Mouse (Mus musculus) CH12.LX (cell line): ENCODE results near the gene Smim27. TPM values are rescaled to one million over a fixed set of nuclear protein-coding genes. Genes with fewer than 3 reads are reported as not detected.

Experiments
- DNase-seq: peaks from one replicate; pipeline ENCODE4 v3.0.0-alpha.2; 2013; ENCODE audit errors: extremely low read depth
- H3K27ac ChIP-seq: 2 replicates; pipeline ENCODE4 v1.5.1; 2012; ENCODE audit warnings: low read depth, mild to moderate bottlenecking, control low read depth, moderate library complexity; ENCODE audit not compliant: insufficient read depth
- H3K27me3 ChIP-seq: replicated peaks from 2 replicates; pipeline ENCODE3; 2012; ENCODE audit warnings: inconsistent platforms
- H3K36me3 ChIP-seq, 2 experiments: replicated peaks in 1 of 2; 2 replicates each; pipeline versions ENCODE3 to v1.6.1; 2012; ENCODE audit warnings: inconsistent platforms in 1 of 2, low read length in 1 of 2, mild to moderate bottlenecking in 1 of 2, mixed read lengths in 1 of 2, moderate library complexity in 1 of 2; ENCODE audit not compliant: control insufficient read depth in 1 of 2, insufficient read depth in 1 of 2
- H3K4me1 ChIP-seq, 2 experiments: 2 replicates each; pipeline ENCODE4 v1.6.1; 2012; ENCODE audit warnings: inconsistent platforms in 1 of 2, moderate library complexity in 1 of 2; ENCODE audit not compliant: insufficient read depth in 2 of 2, control insufficient read depth in 1 of 2
- H3K4me2 ChIP-seq: 2 replicates; pipeline ENCODE4 v1.6.1; 2012; ENCODE audit warnings: low read depth, mild to moderate bottlenecking, control low read depth; ENCODE audit not compliant: poor library complexity, insufficient read depth, severe bottlenecking
- H3K4me3 ChIP-seq, 3 experiments: fragments of 150-350 bp in 1 of 3; sonication (generic) in 1 of 3; replicated peaks in 1 of 3; 2 replicates each; pipeline versions ENCODE3 to v1.5.1; 2011 to 2012; ENCODE audit warnings: low read depth in 2 of 3, low read length in 2 of 3, mild to moderate bottlenecking in 2 of 3, moderate library complexity in 2 of 3, control low read depth in 1 of 3, improper control_type of control experiment in 1 of 3, inconsistent platforms in 1 of 3, mixed read lengths in 1 of 3; ENCODE audit not compliant: poor library complexity in 1 of 3
- H3K79me2 ChIP-seq: replicated peaks from 2 replicates; pipeline ENCODE4 v1.6.1; 2012; ENCODE audit warnings: mild to moderate bottlenecking, moderate library complexity; ENCODE audit not compliant: control insufficient read depth, poor library complexity, insufficient read depth, severe bottlenecking; ENCODE audit errors: extremely low read depth
- H3K9ac ChIP-seq: 2 replicates; pipeline ENCODE4 v1.6.1; 2012; ENCODE audit warnings: low read depth, mild to moderate bottlenecking, control low read depth, moderate library complexity; ENCODE audit not compliant: insufficient read depth
- H3K9me3 ChIP-seq: replicated peaks from 2 replicates; pipeline ENCODE3; 2012; ENCODE audit warnings: low read length, inconsistent platforms, mixed read lengths
- CHD1 ChIP-seq: IDR thresholded peaks from 2 replicates; pipeline ENCODE4 v1.6.1; 2012; ENCODE audit warnings: low read depth, low read length, improper control_type of control experiment, inconsistent platforms
- CHD2 ChIP-seq: IDR thresholded peaks from 2 replicates; pipeline ENCODE4 v1.6.1; 2011; ENCODE audit warnings: low read length, improper control_type of control experiment
- CTCF ChIP-seq, 2 experiments: IDR thresholded peaks in 1 of 2; conservative IDR thresholded peaks in 1 of 2; 2 replicates each; pipeline ENCODE4 v1.5.1; 2011 to 2012; ENCODE audit warnings: low read depth in 2 of 2, low read length in 2 of 2, improper control_type of control experiment in 1 of 2, inconsistent platforms in 1 of 2, mild to moderate bottlenecking in 1 of 2, moderate library complexity in 1 of 2
- ELF1 ChIP-seq: IDR thresholded peaks from 2 replicates; pipeline ENCODE4 v1.6.1; 2014; ENCODE audit warnings: low read depth, mild to moderate bottlenecking, inconsistent platforms, low read length, improper control_type of control experiment
- EP300 ChIP-seq: IDR thresholded peaks from 2 replicates; pipeline ENCODE4 v1.6.1; 2011; ENCODE audit warnings: low read length, improper control_type of control experiment
- HCFC1 ChIP-seq: IDR thresholded peaks from 2 replicates; pipeline ENCODE4 v1.6.1; 2012; ENCODE audit warnings: low read depth, mild to moderate bottlenecking, inconsistent platforms, low read length, improper control_type of control experiment
- JUN ChIP-seq: IDR thresholded peaks from 2 replicates; pipeline ENCODE4 v1.6.1; 2011; ENCODE audit warnings: low read depth, mild to moderate bottlenecking, low read length, improper control_type of control experiment, moderate library complexity; ENCODE audit not compliant: insufficient read depth
- KAT2A ChIP-seq: IDR thresholded peaks from 2 replicates; pipeline ENCODE4 v1.6.1; 2012; ENCODE audit warnings: low read length, improper control_type of control experiment, inconsistent platforms; ENCODE audit not compliant: insufficient replicate concordance
- MAFK ChIP-seq: IDR thresholded peaks from 2 replicates; pipeline ENCODE4 v1.6.1; 2011; ENCODE audit warnings: low read length, improper control_type of control experiment; ENCODE audit not compliant: insufficient replicate concordance
- MAX ChIP-seq: IDR thresholded peaks from 2 replicates; pipeline ENCODE4 v1.6.1; 2011; ENCODE audit warnings: low read length, improper control_type of control experiment
- MEF2A ChIP-seq: IDR thresholded peaks from 2 replicates; pipeline ENCODE4 v1.6.1; 2014; ENCODE audit warnings: low read depth, mild to moderate bottlenecking, inconsistent platforms, low read length, improper control_type of control experiment, borderline replicate concordance
- MXI1 ChIP-seq: IDR thresholded peaks from 2 replicates; pipeline ENCODE4 v1.6.1; 2011; ENCODE audit warnings: mild to moderate bottlenecking, low read depth, low read length, improper control_type of control experiment
- MYC ChIP-seq: IDR thresholded peaks from 2 replicates; pipeline ENCODE4 v1.6.1; 2011; ENCODE audit warnings: low read depth, mild to moderate bottlenecking, improper control_type of control experiment, low read length
- NELFE ChIP-seq: IDR thresholded peaks from 2 replicates; pipeline ENCODE4 v1.6.1; 2011; ENCODE audit warnings: low read depth, low read length, improper control_type of control experiment
- SIN3A ChIP-seq: IDR thresholded peaks from 2 replicates; pipeline ENCODE4 v1.6.1; 2012; ENCODE audit warnings: low read length, improper control_type of control experiment, inconsistent platforms
- TBP ChIP-seq: conservative IDR thresholded peaks from 2 replicates; pipeline ENCODE4 v1.6.1; 2011; ENCODE audit warnings: low read depth, low read length, improper control_type of control experiment
- ZKSCAN1 ChIP-seq: IDR thresholded peaks from 2 replicates; pipeline ENCODE4 v1.6.1; 2012; ENCODE audit warnings: low read depth, inconsistent platforms, low read length, improper control_type of control experiment, borderline replicate concordance
- ZMIZ1 ChIP-seq: IDR thresholded peaks from 2 replicates; pipeline ENCODE4 v1.6.1; 2012; ENCODE audit warnings: low read depth, mild to moderate bottlenecking, inconsistent platforms, low read length, improper control_type of control experiment
- ZNF384 ChIP-seq: IDR thresholded peaks from 2 replicates; pipeline ENCODE4 v1.6.1; 2012; ENCODE audit warnings: low read depth, low read length, improper control_type of control experiment, inconsistent platforms
- dilution Hi-C: fragments of 300-500 bp; cut with MboI; formaldehyde crosslinking; loops from 2 replicates; pipeline ENCODE4 v1.14.3; 2020; ENCODE audit warnings: low sequenced_read_pairs; ENCODE audit not compliant: extremely low pct_unique_long_range_greater_than_20kb, extremely low pct_ligation_motif_present
- in situ Hi-C: fragments of 300-500 bp; cut with MboI; formaldehyde crosslinking; loops from 3 replicates; pipeline ENCODE4 v1.14.3; 2019; ENCODE audit warnings: low sequenced_read_pairs, low pct_ligation_motif_present, low pct_unique_long_range_greater_than_20kb, mixed read lengths
- polyA plus RNA-seq: library from polyadenylated mRNA; unstranded; fragments of >175 nt; gene quantifications from 2 replicates; pipeline ENCODE4 v1.2.1, GENCODE M21; 2012; ENCODE audit warnings: low read depth; ENCODE audit not compliant: insufficient read length
- total RNA-seq, 2 experiments: library from RNA; depleted of rRNA; stranded (reverse); fragments of 300-350 nt in 1 of 2; fragments of >200 nt in 1 of 2; gene quantifications; 2 replicates each; pipeline ENCODE4 v1.2.3; 2012 to 2014

Gene Smim27
- total and polyA plus RNA-seq, 3 experiments: 1.6 to 9.7 (median 6.5) TPM

DNA sequence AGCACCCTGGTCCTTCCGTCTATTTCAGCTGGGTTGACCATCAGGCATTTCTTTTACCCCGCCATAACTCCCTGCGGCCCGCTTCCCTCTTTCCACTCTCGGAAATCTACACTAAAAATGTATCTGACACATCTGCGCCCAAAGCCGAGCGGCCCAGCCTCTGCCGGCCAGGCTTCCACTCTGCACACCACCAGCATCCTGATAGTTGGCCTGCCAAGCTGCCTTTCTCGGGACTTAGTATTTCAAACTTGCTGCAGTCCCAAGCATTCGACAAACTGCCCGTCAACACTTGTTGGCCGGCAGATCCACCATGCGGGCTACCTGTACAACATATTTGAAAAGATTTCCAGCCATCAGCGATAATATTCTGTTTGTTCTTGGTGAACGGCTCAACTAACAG lies 544 bp upstream of the Smim27 start:
- Histone ChIP-seq H3K4me1 (peaks cover 3 to 37% of the 10 kb centered on the region in 2 experiments; a peak in 2 of 4 replicates), H3K36me3 (peaks cover 20 to 62% of the 10 kb centered on the region in 2 experiments), H3K27ac (peak overlapping the region; percentile 94), H3K9me3 (no peaks in the 10 kb centered on the region), H3K79me2 (peaks cover 47% of the 10 kb centered on the region), H3K9ac (peak overlapping the region; percentile 83), H3K4me3 (peak overlapping the region; percentile 84 to 94 (median 87)), H3K4me2 (no peak overlapping the region), H3K27me3 (no peaks in the 10 kb centered on the region)
- TF ChIP-seq CHD1 (peak; percentile 35; the same call in 1 of the 2 replicates), ZMIZ1 (peak; percentile 4; the same call in 1 of the 2 replicates), MEF2A (no peak)
- in situ Hi-C loops (no loop called here), dilution Hi-C loops (no loop called here)
- DNase-seq: no peak

DNA sequence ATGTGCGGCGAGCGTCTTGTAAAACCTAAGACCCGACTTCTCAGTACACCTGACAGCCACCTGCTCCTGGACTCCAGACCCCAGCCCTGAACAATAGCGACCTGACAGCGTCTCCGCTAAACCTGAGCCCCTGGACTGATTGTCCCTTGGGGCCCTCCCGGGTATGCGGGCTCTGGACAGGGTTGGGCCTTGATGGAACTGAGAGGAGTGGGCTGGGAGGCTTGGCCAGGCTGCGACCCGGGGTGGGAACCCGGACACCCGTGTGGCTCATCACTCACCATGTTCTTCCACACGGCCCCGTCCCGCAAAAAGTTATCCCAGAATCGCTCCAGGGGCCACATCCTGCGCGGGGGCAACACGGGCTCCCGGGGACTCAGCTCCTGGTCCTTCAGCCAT lies 9.5 kb downstream of the Smim27 start:
- Histone ChIP-seq H3K9ac (peak overlapping the region; percentile 93), H3K79me2 (peaks cover 13% of the 10 kb centered on the region), H3K9me3 (no peaks in the 10 kb centered on the region), H3K27me3 (no peaks in the 10 kb centered on the region), H3K4me1 (peaks cover 4 to 23% of the 10 kb centered on the region in 2 experiments), H3K4me3 (peak overlapping the region; percentile 87 to 99 (median 96)), H3K4me2 (peak overlapping the region; percentile 98), H3K27ac (no peak overlapping the region), H3K36me3 (peaks cover 12 to 30% of the 10 kb centered on the region in 2 experiments)
- no peak for TF ChIP-seq NELFE
- TF ChIP-seq CHD2: no peak
- no peak for TF ChIP-seq EP300
- TF ChIP-seq MAFK: no peak
- TF ChIP-seq SIN3A: no peak; the same call in 1 of the 2 replicates
- no peak for TF ChIP-seq MAX
- TF ChIP-seq CTCF (conservative IDR thresholded peaks at IDR 0.05 in 1 of 2, IDR thresholded peaks at IDR 0.05 in 1 of 2; ENCODE audit: low read depth in 2 of 2, low read length in 2 of 2): no peak
- TF ChIP-seq CHD1: no peak
- TF ChIP-seq ZMIZ1: no peak
- TF ChIP-seq ELF1: no peak
- TF ChIP-seq MYC: no peak
- no peak for TF ChIP-seq MXI1
- no peak for TF ChIP-seq JUN
- no peak for TF ChIP-seq TBP
- no peak for TF ChIP-seq ZNF384
- no peak for TF ChIP-seq ZKSCAN1
- TF ChIP-seq KAT2A: no peak
- TF ChIP-seq HCFC1: no peak
- dilution Hi-C loops (no loop called here), in situ Hi-C loops (no loop called here)
- no peak for DNase-seq
